8 mouse cellular contexts compared by ENCODE assay signal in genomic region chr9:121679549-121679948, GRCm38 (mm10). TPM values are rescaled to one million over a fixed set of nuclear protein-coding genes. Genes with fewer than 3 reads are reported as not detected.
DNase-seq lines count a peak whose midpoint lies in the region; ATAC-seq and TF ChIP-seq lines count a peak whose summit lies in the region.

No protein-coding gene starts in this region.

- DNase-seq in right cerebral cortex, postnatal 10 days (ENCODE audit: low spot score in 2 of 2) = peak; percentile 63 to 65
- no peak for DNase-seq in right cerebral cortex, adult 2 months (ENCODE audit: low spot score in 2 of 2)
- DNase-seq in brain, adult 2 months (ENCODE audit: low read depth, low spot score) = peak; percentile 70
- peak; percentile 73 for DNase-seq in heart, postnatal 4 days
- peak; percentile 74 for DNase-seq in limb, embryonic 14.5 days (ENCODE audit: low spot score)
- peak; percentile 51 to 63 for DNase-seq in thymus, postnatal 36 days

- ATAC-seq in erythroid progenitor cell, adult 5-6 weeks (replicated peaks; ENCODE audit: low FRiP score, poor library complexity, severe bottlenecking) = peak; percentile 37
- ATAC-seq in limb, embryonic 14.5 days (ENCODE audit: low FRiP score, low read depth) = peak; percentile 74
- ATAC-seq in midbrain, embryonic 16.5 days = peak; percentile 64

- H3K36me3 ChIP-seq in limb, embryonic 14.5 days (ENCODE audit: control insufficient read depth, insufficient read depth, low read length) = peaks cover 11% of the 10 kb centered on the region
- H3K36me3 ChIP-seq in midbrain, embryonic 16.5 days (ENCODE audit: control insufficient read depth, insufficient read depth, low read length) = peaks cover 5% of the 10 kb centered on the region

- WGBS in limb, embryonic 14.5 days = 18% methylated on average over 6 of the region's 6 CpGs
- 11% methylated on average over 6 of the region's 6 CpGs for WGBS in midbrain, embryonic 16.5 days

- H3K4me1 ChIP-seq in limb, embryonic 14.5 days (ENCODE audit: control insufficient read depth, insufficient read depth, low read length) = no peaks in the 10 kb centered on the region
- H3K4me1 ChIP-seq in midbrain, embryonic 16.5 days (ENCODE audit: control insufficient read depth, insufficient read depth, low read length) = no peaks in the 10 kb centered on the region; the same call in 1 of the 2 replicates

- no peak for TF ChIP-seq POLR2A in limb, embryonic 14.5 days (IDR thresholded peaks at IDR 0.05; ENCODE audit: borderline replicate concordance, extremely low read depth, insufficient read depth, insufficient read length)

- H3K9ac ChIP-seq in limb, embryonic 14.5 days (ENCODE audit: low read depth, low read length, severe bottlenecking) = no peak overlapping the region; the same call in 1 of the 2 replicates
- H3K9ac ChIP-seq in midbrain, embryonic 16.5 days (ENCODE audit: low read depth, low read length) = no peak overlapping the region

- H3K4me3 ChIP-seq in limb, embryonic 14.5 days (replicated peaks; ENCODE audit: low read length) = no peak overlapping the region
- H3K4me3 ChIP-seq in midbrain, embryonic 16.5 days (ENCODE audit: low read depth, low read length) = no peak overlapping the region

- H3K9me3 ChIP-seq in limb, embryonic 14.5 days (ENCODE audit: control insufficient read depth, low read length) = no peaks in the 10 kb centered on the region
- no peaks in the 10 kb centered on the region for H3K9me3 ChIP-seq in midbrain, embryonic 16.5 days (replicated peaks; ENCODE audit: control insufficient read depth, low read length, poor library complexity, severe bottlenecking)

- no peak overlapping the region for H3K27ac ChIP-seq in limb, embryonic 14.5 days (replicated peaks; ENCODE audit: low read depth, low read length)
- no peak overlapping the region for H3K27ac ChIP-seq in midbrain, embryonic 16.5 days (ENCODE audit: low read length)

- no peak overlapping the region for H3K4me2 ChIP-seq in limb, embryonic 14.5 days (replicated peaks; ENCODE audit: low read depth, low read length, severe bottlenecking)
- H3K4me2 ChIP-seq in midbrain, embryonic 16.5 days (ENCODE audit: low read length) = no peak overlapping the region

- H3K27me3 ChIP-seq in limb, embryonic 14.5 days (ENCODE audit: control insufficient read depth, insufficient read depth, low read length) = no peaks in the 10 kb centered on the region
- H3K27me3 ChIP-seq in midbrain, embryonic 16.5 days (ENCODE audit: control insufficient read depth, insufficient read depth, low read depth, low read length) = no peaks in the 10 kb centered on the region

RNA-seq across cellular contexts. Expression of gene Sec22c, which starts 25.7 kb away (rescaled TPM):
- total RNA-seq in erythroid progenitor cell, adult 5-6 weeks (2015; ENCODE audit: low replicate concordance) = 4.3 and 5.9 TPM in 2 replicates
- total RNA-seq in erythroid progenitor cell, adult 5-6 weeks (2017; ENCODE audit: low replicate concordance) = 2.6 and 4.8 TPM in 2 replicates
- total RNA-seq in heart, postnatal 4 days (2021) = 1 to 10 TPM; 5.1 to 6.4 TPM
- 10.8 and 13.2 TPM in 2 replicates for polyA plus RNA-seq in limb, embryonic 14.5 days (2012; rRNA removed)
- polyA plus RNA-seq in limb, embryonic 14.5 days (2014; fragmentation: Nextera tagmentation; extraction: Ambion mirVana) = 11.4 and 12.6 TPM in 2 replicates
- polyA plus RNA-seq in midbrain, embryonic 16.5 days (2015; fragmentation: Nextera tagmentation; extraction: Ambion mirVana) = 32.0 and 34.5 TPM in 2 replicates

RNA-seq across cellular contexts. Expression of gene Ss18l2, which starts 30.6 kb away (rescaled TPM):
- 8.8 and 47.2 TPM in 2 replicates for total RNA-seq in erythroid progenitor cell, adult 5-6 weeks (2015; ENCODE audit: low replicate concordance)
- total RNA-seq in erythroid progenitor cell, adult 5-6 weeks (2017; ENCODE audit: low replicate concordance) = 17.2 and 52.3 TPM in 2 replicates
- 100 to 1,000 TPM; 115 to 127 TPM for total RNA-seq in heart, postnatal 4 days (2021)
- polyA plus RNA-seq in limb, embryonic 14.5 days (2012; rRNA removed) = 50.6 and 73.7 TPM in 2 replicates
- polyA plus RNA-seq in limb, embryonic 14.5 days (2014; fragmentation: Nextera tagmentation; extraction: Ambion mirVana) = 128 and 143 TPM in 2 replicates
- polyA plus RNA-seq in midbrain, embryonic 16.5 days (2015; fragmentation: Nextera tagmentation; extraction: Ambion mirVana) = 143 and 157 TPM in 2 replicates

RNA-seq across cellular contexts. Expression of gene Vipr1, which starts 37.0 kb away (rescaled TPM):
- total RNA-seq in erythroid progenitor cell, adult 5-6 weeks (2015; ENCODE audit: low replicate concordance) = 0.36 TPM in 1 of 2 replicates, not detected in the other
- total RNA-seq in erythroid progenitor cell, adult 5-6 weeks (2017; ENCODE audit: low replicate concordance) = 0.64 TPM in 1 of 2 replicates, not detected in the other
- total RNA-seq in heart, postnatal 4 days (2021) = 1 to 10 TPM in 1 of 2 experiments, under 1 TPM in 1; 0.64 to 2.4 TPM
- 0.42 and 0.47 TPM in 2 replicates for polyA plus RNA-seq in limb, embryonic 14.5 days (2012; rRNA removed)
- polyA plus RNA-seq in limb, embryonic 14.5 days (2014; fragmentation: Nextera tagmentation; extraction: Ambion mirVana) = 0.45 and 0.48 TPM in 2 replicates
- 0.15 and 0.53 TPM in 2 replicates for polyA plus RNA-seq in midbrain, embryonic 16.5 days (2015; fragmentation: Nextera tagmentation; extraction: Ambion mirVana)

RNA-seq across cellular contexts. Expression of gene Lyzl4, which starts 37.7 kb away (rescaled TPM):
- total RNA-seq in erythroid progenitor cell, adult 5-6 weeks (2015; ENCODE audit: low replicate concordance) = not detected in 2 replicates
- total RNA-seq in erythroid progenitor cell, adult 5-6 weeks (2017; ENCODE audit: low replicate concordance) = not detected in 2 replicates
- total RNA-seq in heart, postnatal 4 days (2021) = under 1 TPM in 1 of 2 experiments, not detected in 1; 0.32 TPM
- 0.17 and 0.21 TPM in 2 replicates for polyA plus RNA-seq in limb, embryonic 14.5 days (2012; rRNA removed)
- 0.33 TPM in 1 of 2 replicates, not detected in the other for polyA plus RNA-seq in limb, embryonic 14.5 days (2014; fragmentation: Nextera tagmentation; extraction: Ambion mirVana)
- not detected in 2 replicates for polyA plus RNA-seq in midbrain, embryonic 16.5 days (2015; fragmentation: Nextera tagmentation; extraction: Ambion mirVana)

RNA-seq across cellular contexts. Expression of gene Nktr, which starts 39.4 kb away (rescaled TPM):
- total RNA-seq in erythroid progenitor cell, adult 5-6 weeks (2015; ENCODE audit: low replicate concordance) = 225 and 240 TPM in 2 replicates
- 322 and 375 TPM in 2 replicates for total RNA-seq in erythroid progenitor cell, adult 5-6 weeks (2017; ENCODE audit: low replicate concordance)
- total RNA-seq in heart, postnatal 4 days (2021) = 10 to 100 TPM; 67.6 to 73.5 TPM
- 188 and 216 TPM in 2 replicates for polyA plus RNA-seq in limb, embryonic 14.5 days (2012; rRNA removed)
- 73.5 and 81.4 TPM in 2 replicates for polyA plus RNA-seq in limb, embryonic 14.5 days (2014; fragmentation: Nextera tagmentation; extraction: Ambion mirVana)
- polyA plus RNA-seq in midbrain, embryonic 16.5 days (2015; fragmentation: Nextera tagmentation; extraction: Ambion mirVana) = 45.3 and 63.1 TPM in 2 replicates

Comparison
In these comparisons a context has a peak if more than half of its experiments do, and no peak if none do; other contexts are left out.
1. DNase-seq: peak in right cerebral cortex, postnatal 10 days (2 of 2), brain, adult 2 months (single experiment), heart, postnatal 4 days (single experiment), limb, embryonic 14.5 days (single experiment) and thymus, postnatal 36 days (2 of 2); none in right cerebral cortex, adult 2 months (0 of 2).
2. Peak in every context shown above with its lines, with median percentiles within 50 percentile points of each other: ATAC-seq.